Mouse (Mus musculus) left cerebral cortex, adult 2 months (tissue): Measurements from ENCODE around the gene Tspan17. TPM values are rescaled to one million over a fixed set of nuclear protein-coding genes. Genes with fewer than 3 reads are reported as not detected.
"Not testable (repeated sequence)": the region's sequence is repeated elsewhere in the genome, so short reads cannot be mapped to it uniquely, and the experiment has no call there.

Experiments used
- DNase-seq, 2 experiments: peaks; one replicate each; pipeline ENCODE4 v3.0.0; 2021 to 2022; ENCODE audit warnings: low spot score in 2 of 2, mixed read lengths in 1 of 2; ENCODE audit errors: extremely low spot score in 1 of 2
- H3K27ac ChIP-seq: fragments of 200-600 bp; 2 replicates; pipeline ENCODE4 v1.8.1; 2022
- H3K4me3 ChIP-seq: fragments of 200-600 bp; 2 replicates; pipeline ENCODE4 v1.8.1; 2022
- CTCF ChIP-seq: fragments of 200-600 bp; IDR thresholded peaks from 2 replicates; pipeline ENCODE4 v1.8.1; 2022; ENCODE audit warnings: antibody characterized with exemption, mild to moderate bottlenecking, moderate library complexity
- intact Hi-C: fragments of 180-260 bp; cut with DNase I; formaldehyde crosslinking; loops from one replicate; pipeline ENCODE4 v1.15.1; 2025
- total RNA-seq, 2 experiments: library from RNA; stranded (reverse); gene quantifications; 2 replicates each; pipeline ENCODE4 v1.2.3; 2021

The Tspan17 gene
- total RNA-seq, 2 experiments from 2014 or later = 91.7 to 95.3 TPM

DNA sequence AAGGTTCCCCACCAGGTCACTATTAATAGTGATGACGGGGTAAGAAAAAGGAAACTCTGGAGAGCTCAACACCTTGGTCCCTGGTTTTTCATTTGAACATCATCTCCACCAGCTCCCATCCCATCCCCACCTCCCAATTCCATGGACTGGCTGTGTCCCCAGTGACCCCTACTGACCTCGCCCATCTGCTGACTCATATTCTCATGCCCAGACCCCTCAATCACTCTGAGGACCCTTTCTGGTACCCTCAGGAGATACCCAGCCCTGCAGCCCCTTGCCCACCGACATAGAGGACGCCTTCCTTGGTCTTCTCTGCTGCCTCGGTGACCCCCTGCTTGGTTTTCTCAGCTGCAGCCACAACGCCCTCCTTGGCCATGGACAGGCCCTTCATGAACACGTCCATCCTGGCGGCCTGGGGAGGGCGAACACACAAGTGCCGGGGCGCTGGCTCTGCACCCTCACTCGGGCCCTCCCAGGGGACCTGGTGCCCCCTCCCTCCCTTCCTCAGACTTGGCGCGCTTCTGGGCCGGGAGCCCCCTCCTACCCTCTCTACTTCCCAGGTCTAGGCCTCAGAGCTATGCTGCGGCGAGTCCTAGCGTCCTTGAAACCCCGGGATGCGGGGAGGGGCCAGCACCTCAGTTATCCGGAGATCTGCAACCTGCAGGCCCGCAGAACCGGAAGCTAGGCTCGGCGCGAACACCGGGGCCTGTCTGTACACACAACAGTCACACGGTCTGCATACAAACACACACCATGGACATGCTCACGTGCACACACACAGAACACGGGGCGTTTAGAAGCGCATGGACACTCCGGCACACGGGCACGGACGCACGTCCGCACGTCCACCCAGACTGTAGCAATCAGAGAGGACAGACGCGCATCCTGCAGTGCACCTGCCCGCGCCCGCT is 23.6 kb upstream of the Tspan17 start:
- peak; percentile 46 to 51 for DNase-seq
- peak overlapping the region; percentile 83 for H3K4me3 ChIP-seq
- intact Hi-C loops = loop anchor here (1.0 kb wide), 1 partner anchor 16 kb away; no protein-coding TSS in a partner anchor
- peak overlapping the region; percentile 97 for H3K27ac ChIP-seq
- no peak for TF ChIP-seq CTCF

DNA sequence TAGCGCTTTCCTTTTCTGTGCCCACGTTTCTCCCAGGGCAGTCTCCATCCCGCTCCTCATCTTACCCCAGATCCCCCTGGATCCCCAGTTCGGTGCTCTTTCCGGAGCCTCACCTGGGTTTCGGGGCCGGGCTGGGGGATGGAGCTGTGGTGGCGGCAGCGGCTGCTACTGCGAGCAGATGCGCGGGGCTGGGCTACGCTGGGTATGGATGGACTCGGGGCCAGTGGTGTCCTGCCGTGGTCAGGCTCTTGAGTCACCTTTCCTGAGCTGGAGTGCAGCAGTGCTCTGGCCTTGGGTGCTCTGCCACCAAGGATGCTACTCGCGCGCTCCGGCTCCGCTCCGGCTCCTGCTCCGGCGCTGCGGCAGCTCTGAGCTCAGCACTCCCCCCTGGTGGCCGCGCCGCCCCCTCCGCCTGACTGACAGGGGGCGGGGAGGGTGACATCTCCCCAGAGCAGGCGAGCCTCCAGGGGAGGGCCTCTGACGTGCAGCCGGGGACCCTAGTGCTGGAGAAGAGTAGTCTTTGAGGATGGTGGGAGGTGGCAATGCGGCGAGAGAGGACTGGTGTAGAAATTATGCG is 22.9 kb upstream of the Tspan17 start, which contains the start of gene Sncb:
Gene Sncb (minus strand): TSS at position 404 of the 577 bp plus-strand sequence.
- peak; percentile 88 to 91 for DNase-seq
- intact Hi-C loops = loop anchor here (1.0 kb wide), 1 partner anchor 15 kb away; no protein-coding TSS in a partner anchor
- Histone ChIP-seq H3K4me3 (peak within 1 kb of the TSS; percentile 83), H3K27ac (peak within 1 kb of the TSS; percentile 97)
- peak; percentile 86 for TF ChIP-seq CTCF

DNA sequence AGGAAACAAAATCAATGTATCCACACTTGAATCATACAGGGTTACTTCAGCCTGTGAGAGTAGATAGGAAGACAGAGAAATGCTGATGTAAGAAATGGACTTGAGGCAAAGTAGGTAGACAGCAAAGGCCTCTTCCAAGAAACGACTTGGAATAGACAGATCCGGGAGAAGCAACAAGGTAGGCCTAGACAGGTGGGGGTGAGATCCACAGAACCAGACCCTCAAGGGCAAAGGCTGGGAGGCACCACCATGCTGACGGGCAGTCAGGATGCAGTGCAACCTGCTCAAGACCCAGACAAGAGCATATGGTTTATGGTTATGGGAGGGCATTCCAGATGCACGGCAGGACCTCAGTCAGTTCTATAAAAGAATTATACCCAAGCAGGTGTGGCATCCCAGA is 22.2 kb upstream of the Tspan17 start:
- intact Hi-C loops = no loop called here
- TF ChIP-seq CTCF = no peak
- DNase-seq = no peak
- Histone ChIP-seq H3K4me3 (no peak overlapping the region), H3K27ac (peak overlapping the region; percentile 97)

DNA sequence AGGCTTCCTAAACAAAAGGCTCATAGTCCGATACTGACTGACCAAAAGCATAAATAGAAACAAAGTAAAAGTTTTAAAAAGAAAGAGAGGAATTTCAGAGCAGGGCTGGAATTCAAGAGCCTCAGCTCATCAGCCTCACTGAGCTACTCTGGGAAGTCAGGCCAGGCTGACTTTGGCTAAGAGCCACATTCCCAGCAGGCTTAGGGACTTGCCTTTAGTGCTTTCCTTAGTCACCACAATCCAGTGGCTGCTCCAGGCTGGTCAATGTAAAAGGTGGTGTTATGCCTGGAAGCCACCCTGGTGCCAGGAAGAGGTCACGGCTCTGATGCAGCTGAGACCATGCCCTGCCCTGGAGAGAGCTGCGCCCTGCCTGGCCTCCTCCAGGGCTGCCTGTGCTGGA is 8.6 kb upstream of the Tspan17 start:
- intact Hi-C loops = no loop called here
- no peak for TF ChIP-seq CTCF
- Histone ChIP-seq H3K27ac (peak overlapping the region; percentile 74), H3K4me3 (no peak overlapping the region)
- no peak for DNase-seq

DNA sequence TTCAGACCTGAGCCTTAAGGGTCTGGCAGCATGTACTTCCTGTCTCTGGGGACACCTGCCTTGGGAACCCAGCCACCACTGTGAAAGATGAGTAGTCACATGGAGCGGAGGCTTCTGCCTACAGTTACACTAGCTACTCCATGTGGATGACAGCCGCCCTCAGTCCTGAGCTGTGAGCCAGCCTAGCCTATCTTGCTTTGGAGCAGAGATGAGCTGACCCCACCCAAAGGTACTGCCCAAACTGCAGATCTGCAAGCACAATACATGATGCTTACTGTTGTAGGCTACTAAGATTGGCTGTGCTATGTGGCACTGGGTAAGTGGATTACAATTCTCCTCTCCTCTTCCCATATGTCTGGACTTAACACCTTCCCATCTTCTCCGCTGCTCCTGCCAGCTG is 8.1 kb upstream of the Tspan17 start:
- Histone ChIP-seq H3K4me3 (no peak overlapping the region), H3K27ac (peak overlapping the region; percentile 74)
- TF ChIP-seq CTCF = no peak
- intact Hi-C loops = loop anchor here (1.0 kb wide), 1 partner anchor 15 kb away; the partner anchor contains the start of gene Sncb
- no peak for DNase-seq

DNA sequence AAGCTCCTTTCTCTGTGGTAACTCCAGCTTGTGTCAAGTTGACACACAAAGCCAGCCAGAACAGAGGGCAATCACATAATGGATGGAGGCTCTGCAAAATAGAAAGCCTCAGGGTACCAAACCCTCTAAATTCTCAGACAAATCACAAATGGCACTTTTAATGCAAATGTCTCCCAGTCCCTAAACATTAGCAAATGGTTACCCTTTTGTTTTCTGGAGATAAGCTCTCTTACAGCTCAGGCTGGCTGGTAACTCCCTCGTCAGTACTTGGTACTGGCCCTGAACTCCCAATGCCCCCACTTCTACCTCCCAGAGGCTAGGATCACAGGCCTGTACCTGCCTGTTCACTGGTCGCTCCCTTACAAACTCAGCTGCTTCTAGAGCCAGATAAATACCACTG is 5.9 kb upstream of the Tspan17 start:
- no peak for DNase-seq
- H3K27ac ChIP-seq = no peak overlapping the region
- intact Hi-C loops = no loop called here
- no peak overlapping the region for H3K4me3 ChIP-seq
- no peak for TF ChIP-seq CTCF

DNA sequence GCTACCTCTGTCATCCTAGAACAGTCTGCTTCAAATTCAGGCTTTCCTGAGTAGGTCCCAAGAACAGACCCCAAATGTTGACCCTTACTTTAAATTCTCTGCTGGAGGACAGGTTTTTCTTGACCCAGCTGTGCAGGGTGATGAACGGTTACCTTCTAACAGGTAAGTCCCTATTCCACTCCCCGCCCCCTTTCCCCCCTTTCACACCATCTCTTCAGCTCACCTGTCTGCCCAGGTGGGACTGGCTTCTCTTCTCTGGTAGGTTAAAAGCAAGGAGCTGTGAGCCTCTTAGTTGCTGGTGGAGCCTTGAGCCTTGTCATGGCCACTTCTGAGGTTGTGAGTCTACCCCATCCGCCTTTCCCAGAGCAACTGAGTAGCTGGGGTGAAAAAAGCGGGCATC is 5.5 kb upstream of the Tspan17 start, which contains the start of gene Eif4e1b:
Gene Eif4e1b (plus strand): TSS at position 301 of the 400 bp plus-strand sequence.
- no peak for DNase-seq
- no peak for TF ChIP-seq CTCF
- Histone ChIP-seq H3K4me3 (no peak within 1 kb of the TSS), H3K27ac (no peak within 1 kb of the TSS)
- intact Hi-C loops = no loop called here

DNA sequence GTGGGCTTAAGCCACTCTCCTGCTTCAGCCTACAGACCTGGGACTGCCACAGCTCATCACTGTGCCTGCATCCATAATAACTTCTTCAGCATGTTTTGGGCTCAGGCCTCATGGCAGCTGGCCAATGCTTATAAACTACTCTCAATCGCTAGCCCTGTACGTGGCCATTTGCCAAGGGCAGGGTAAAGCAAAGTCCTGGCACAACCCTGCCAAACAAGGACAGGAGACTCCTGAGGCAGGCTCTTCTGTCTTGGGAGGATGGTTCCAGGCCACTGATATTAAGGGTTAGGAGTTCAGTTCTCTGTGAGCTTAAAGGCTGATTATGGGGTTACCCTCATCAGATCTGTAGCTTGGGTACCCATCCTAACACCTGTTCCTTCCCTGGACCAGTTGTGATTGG is 1.6 kb upstream of the Tspan17 start:
- H3K27ac ChIP-seq, intact Hi-C loops, H3K4me3 ChIP-seq, DNase-seq: not testable (repeated sequence)

DNA sequence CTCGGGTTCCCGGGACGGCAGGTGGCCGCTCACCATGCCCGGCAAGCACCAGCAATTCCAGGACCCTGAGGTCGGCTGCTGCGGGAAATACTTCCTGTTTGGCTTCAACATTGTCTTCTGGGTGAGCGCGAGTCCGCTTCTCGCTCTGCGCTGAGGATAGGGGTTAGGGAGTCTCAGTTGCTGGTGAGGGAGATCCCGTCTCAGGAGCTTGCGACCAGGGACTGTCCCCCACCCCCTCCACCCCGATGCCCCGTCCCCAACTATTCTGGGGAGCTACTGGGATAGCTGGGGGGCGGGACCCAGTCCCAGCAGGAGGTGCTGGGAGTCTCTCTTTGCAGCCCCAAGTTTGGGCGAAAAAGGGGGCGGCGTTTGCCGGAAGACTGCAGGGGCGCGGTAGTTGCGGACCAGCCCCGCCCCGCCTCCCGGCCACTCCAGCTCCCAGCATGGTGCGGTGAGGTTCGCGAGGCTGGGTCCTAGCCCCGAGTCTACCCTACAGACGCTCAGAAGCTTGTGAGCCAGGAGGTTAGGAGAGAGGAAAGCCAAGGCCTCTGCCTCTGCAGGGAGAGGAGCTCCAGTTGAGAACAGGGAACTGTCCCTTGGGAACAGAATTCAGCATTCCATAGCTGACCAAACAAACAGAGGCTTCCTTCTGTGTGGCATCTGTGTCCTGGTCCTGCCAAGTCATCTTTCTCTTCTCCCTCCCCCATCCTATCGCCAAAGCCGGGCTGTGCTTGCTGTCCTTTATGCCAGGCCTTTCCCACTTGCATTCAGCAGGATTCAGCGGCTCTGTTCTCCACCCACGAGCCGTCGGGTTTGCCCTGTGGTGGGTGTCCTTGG is 602 bp downstream of the Tspan17 start:
- intact Hi-C loops = no loop called here
- H3K27ac ChIP-seq = peak overlapping the region; percentile 84
- no peak for TF ChIP-seq CTCF
- DNase-seq = peak; percentile 54 to 62
- H3K4me3 ChIP-seq = peak overlapping the region; percentile 56

DNA sequence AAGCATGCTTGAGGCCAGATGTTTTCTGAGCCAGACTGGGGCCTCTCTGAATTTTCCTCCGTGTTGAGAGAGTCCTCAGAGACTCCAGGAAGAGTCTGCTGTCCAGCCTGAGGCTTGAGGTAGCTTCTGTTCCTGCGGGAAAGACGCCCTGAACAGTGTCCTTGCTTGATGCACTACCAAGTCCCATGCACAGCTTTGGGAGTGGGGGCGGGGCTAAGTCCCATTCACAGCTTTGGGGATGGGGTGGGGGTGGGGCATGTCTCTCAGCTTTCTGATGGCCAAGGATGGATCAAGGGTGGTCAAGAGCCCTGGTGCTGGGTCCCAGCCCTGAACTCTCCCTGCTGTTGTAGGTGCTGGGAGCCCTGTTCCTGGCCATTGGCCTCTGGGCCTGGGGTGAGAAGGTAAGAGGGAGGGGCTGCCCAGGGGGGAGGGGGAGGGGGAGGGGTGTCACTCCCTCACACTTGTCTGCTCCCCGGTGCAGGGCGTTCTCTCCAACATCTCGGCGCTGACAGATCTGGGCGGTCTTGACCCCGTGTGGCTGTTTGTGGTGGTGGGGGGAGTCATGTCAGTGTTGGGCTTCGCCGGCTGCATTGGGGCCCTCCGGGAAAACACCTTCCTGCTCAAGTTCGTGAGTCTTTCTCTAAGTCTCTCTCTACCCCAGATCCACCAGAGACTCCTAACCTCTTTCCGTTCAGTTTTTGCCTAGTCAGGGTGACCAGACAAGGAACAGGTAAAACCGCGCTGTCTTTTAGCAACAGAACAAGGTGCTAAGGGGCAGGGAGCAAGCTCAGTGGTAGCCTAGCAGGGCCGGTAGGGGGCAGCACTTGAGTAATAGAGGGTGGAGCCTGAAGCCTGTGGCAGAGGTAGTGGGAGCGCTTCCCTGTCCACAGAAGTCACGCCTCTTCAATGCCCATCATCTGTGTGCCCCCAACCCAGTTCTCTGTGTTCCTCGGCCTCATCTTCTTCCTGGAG is 3.4 kb downstream of the Tspan17 start:
- no peak overlapping the region for H3K4me3 ChIP-seq
- TF ChIP-seq CTCF = peak; percentile 47
- H3K27ac ChIP-seq = peak overlapping the region; percentile 70
- intact Hi-C loops = no loop called here
- no peak for DNase-seq
